Mouse (Mus musculus) hematopoietic stem cell, adult 5-6 weeks (primary cell): ENCODE results near the gene Cnksr1. TPM values are rescaled to one million over a fixed set of nuclear protein-coding genes. Genes with fewer than 3 reads are reported as not detected.
A peak's percentile ranks its signal among the peaks of the same experiment; 100 is the strongest.

Experiments used
- ATAC-seq, 2 experiments: fragments of 125-278 bp in 1 of 2; replicated peaks in 1 of 2; 2 replicates each; pipeline ENCODE4 v1.8.0; 2016 to 2017; ENCODE audit warnings: inconsistent platforms in 2 of 2, mild to moderate bottlenecking in 2 of 2, moderate number of reproducible peaks in 2 of 2, low read depth in 1 of 2, moderate TSS enrichment in 1 of 2; ENCODE audit not compliant: low FRiP score in 2 of 2, poor library complexity in 2 of 2, severe bottlenecking in 2 of 2, insufficient read depth in 1 of 2, low TSS enrichment in 1 of 2
- total RNA-seq: library from RNA; stranded (forward); fragments of 172-1452, 232-1000 nt; gene quantifications from 2 replicates; pipeline ENCODE4 v1.2.3, GENCODE M21; 2017

Gene Cnksr1
- total RNA-seq, 1 experiment from 2014 or later: not detected

GRCm38 (mm10) chr4:134255854-134256253 is 17.7 kb upstream of the Cnksr1 start:
- ATAC-seq: no peak

- ATAC-seq: no peak
These were observed 16.6 kb upstream of the Cnksr1 start for GRCm38 (mm10) chr4:134254835-134255234.

- no peak for ATAC-seq
These were observed 15.6 kb upstream of the Cnksr1 start, which contains the start of gene Grrp1 for GRCm38 (mm10) chr4:134253722-134254324. Grrp1 (minus strand) TSS chr4:134254106.

- 0 out of 4 replicates have a peak, but pooled peaks of 1 of the 2 experiments have one; percentile 1 for ATAC-seq
These were observed 14.9 kb upstream of the Cnksr1 start for GRCm38 (mm10) chr4:134252911-134253721.

GRCm38 (mm10) chr4:134252131-134252910 is 14.1 kb upstream of the Cnksr1 start:
- no peak for ATAC-seq

- 0 out of 4 replicates have a peak, but pooled peaks of 1 of the 2 experiments have one; percentile 3 for ATAC-seq
These were observed 13.3 kb upstream of the Cnksr1 start for GRCm38 (mm10) chr4:134251241-134252130.

- ATAC-seq: no peak
These were observed 12.7 kb upstream of the Cnksr1 start for GRCm38 (mm10) chr4:134250930-134251240.

GRCm38 (mm10) chr4:134250116-134250929 is 12.1 kb upstream of the Cnksr1 start:
- no peak for ATAC-seq

GRCm38 (mm10) chr4:134249651-134250050 is 11.5 kb upstream of the Cnksr1 start:
- peak; percentile 15 to 24; a peak in 1 of 4 replicates for ATAC-seq

GRCm38 (mm10) chr4:134246719-134247258 is 8.6 kb upstream of the Cnksr1 start, which contains the start of gene Gm30191:
Gm30191 (plus strand) TSS chr4:134246935.
- ATAC-seq: no peak

- no peak for ATAC-seq
These were observed 8.1 kb upstream of the Cnksr1 start for GRCm38 (mm10) chr4:134246256-134246655.

GRCm38 (mm10) chr4:134245148-134245843 is 7.1 kb upstream of the Cnksr1 start, which contains the start of gene Zfp593:
Zfp593 (minus strand) TSS chr4:134245592.
- ATAC-seq: peak; percentile 75 to 78

- no peak for ATAC-seq
These were observed 5.5 kb upstream of the Cnksr1 start, which contains the start of gene E130218I03Rik for GRCm38 (mm10) chr4:134243516-134244250. E130218I03Rik (plus strand) TSS chr4:134243662.

GRCm38 (mm10) chr4:134238686-134239085 is 487 bp upstream of the Cnksr1 start:
- ATAC-seq: no peak
